8 mouse cellular contexts compared by ENCODE assay signal in genomic region chr8:4868761-4869160, GRCm38 (mm10).
A peak's percentile ranks its signal among the peaks of the same experiment; 100 is the strongest.
DNase-seq lines count a peak whose midpoint lies in the region; ATAC-seq and TF ChIP-seq lines count a peak whose summit lies in the region.
"Not testable (repeated sequence)": the region's sequence is repeated elsewhere in the genome, so short reads cannot be mapped to it uniquely, and the experiment has no call there.

No protein-coding gene starts in this region.

- not testable (repeated sequence) for H3K4me3 ChIP-seq in E14TG2a.4 (replicated peaks; ENCODE audit: low read length); forebrain, embryonic 13.5 days

- not testable (repeated sequence) for H3K36me3 ChIP-seq in E14TG2a.4 (ENCODE audit: insufficient read depth, low read length); forebrain, embryonic 13.5 days (ENCODE audit: poor library complexity, severe bottlenecking)

- H3K27me3 ChIP-seq in E14TG2a.4 (ENCODE audit: insufficient read depth, low read length); forebrain, embryonic 13.5 days: not testable (repeated sequence)

- intact Hi-C loops in left cerebral cortex, postnatal 25 days (cut with DNase I): loop anchor here (10.0 kb wide), 1 partner anchor 416 kb away; no protein-coding TSS in a partner anchor

- peak; percentile 96 for ATAC-seq in forebrain, embryonic 13.5 days

- peak; percentile 20 for TF ChIP-seq CTCF in E14TG2a.4 (conservative IDR thresholded peaks at IDR 0.05; ENCODE audit: low read length)

- H3K4me2 ChIP-seq in forebrain, embryonic 13.5 days: not testable (repeated sequence)

- not testable (repeated sequence) for H3K4me1 ChIP-seq in E14TG2a.4 (replicated peaks; ENCODE audit: low read depth, low read length); forebrain, embryonic 13.5 days

- not testable (repeated sequence) for H3K9me3 ChIP-seq in E14TG2a.4 (ENCODE audit: low read length); forebrain, embryonic 13.5 days (replicated peaks)

- peak; percentile 1 for DNase-seq in c-Kit-positive CD71-negative TER-119-negative erythroid progenitor cells, embryonic 14.5 days (ENCODE audit: low read depth)
- peak; percentile 46 for DNase-seq in hindlimb bud, embryonic 11.5 days (ENCODE audit: extremely low spot score, low read depth, low spot score)
- peak; percentile 40 to 62 for DNase-seq in kidney, postnatal 4 days
- peak; percentile 32 to 66 for DNase-seq in left cerebral cortex, postnatal 25 days (ENCODE audit: low spot score in 2 of 2)
- DNase-seq in mesoderm, embryonic 11.5 days (ENCODE audit: low read depth, low spot score): peak; percentile 75
- peak; percentile 52 for DNase-seq in retina, postnatal 7 days (ENCODE audit: low read depth, low spot score)

- not testable (repeated sequence) for H3K9ac ChIP-seq in forebrain, embryonic 13.5 days

- not testable (repeated sequence) for H3K27ac ChIP-seq in forebrain, embryonic 13.5 days

- WGBS in forebrain, embryonic 13.5 days: 78% methylated on average over 7 of the region's 7 CpGs

Comparison
In these comparisons a context has a peak if more than half of its experiments do, and no peak if none do; other contexts are left out.
1. DNase-seq: peak in every context shown above with its lines; median percentile 75 in mesoderm, embryonic 11.5 days; 52 in retina, postnatal 7 days; 51 in kidney, postnatal 4 days; 49 in left cerebral cortex, postnatal 25 days; 46 in hindlimb bud, embryonic 11.5 days; 1 in c-Kit-positive CD71-negative TER-119-negative erythroid progenitor cells, embryonic 14.5 days.